Mouse (Mus musculus): ENCODE results near the gene Nrxn3.

The Nrxn3 gene

GRCm38 (mm10) chr12:89553223-89553880, 830.7 kb downstream of the Nrxn3 start:
- no peak for DNase-seq

GRCm38 (mm10) chr12:89554171-89554570, 831.5 kb downstream of the Nrxn3 start:
- DNase-seq: no peak

- no peak for DNase-seq
Observed at GRCm38 (mm10) chr12:89554740-89555430, 832.2 kb downstream of the Nrxn3 start.

GRCm38 (mm10) chr12:89558921-89559320, 836.2 kb downstream of the Nrxn3 start:
- no peak for DNase-seq

- DNase-seq: no peak
Observed at GRCm38 (mm10) chr12:89561989-89562565, 839.4 kb downstream of the Nrxn3 start.

GRCm38 (mm10) chr12:89568723-89569377, 846.2 kb downstream of the Nrxn3 start:
- no peak for DNase-seq

- no peak for DNase-seq
Observed at GRCm38 (mm10) chr12:89592459-89592858, 869.8 kb downstream of the Nrxn3 start.

- DNase-seq: no peak
Observed at GRCm38 (mm10) chr12:89613670-89614069, 891.0 kb downstream of the Nrxn3 start.

GRCm38 (mm10) chr12:89625746-89626145, 903.1 kb downstream of the Nrxn3 start:
- DNase-seq: no peak

- DNase-seq: no peak
Observed at GRCm38 (mm10) chr12:89640046-89640445, 917.4 kb downstream of the Nrxn3 start.

- DNase-seq: no peak
Observed at GRCm38 (mm10) chr12:89641460-89641859, 918.8 kb downstream of the Nrxn3 start.

GRCm38 (mm10) chr12:89653211-89653610, 930.5 kb downstream of the Nrxn3 start:
- no peak for DNase-seq

- no peak for DNase-seq
Observed at GRCm38 (mm10) chr12:89661219-89661618, 938.5 kb downstream of the Nrxn3 start.

GRCm38 (mm10) chr12:89668856-89669255, 946.2 kb downstream of the Nrxn3 start:
- DNase-seq: no peak

GRCm38 (mm10) chr12:89672819-89673218, 950.1 kb downstream of the Nrxn3 start:
- no peak for DNase-seq

GRCm38 (mm10) chr12:89685633-89686032, 963.0 kb downstream of the Nrxn3 start:
- no peak for DNase-seq

GRCm38 (mm10) chr12:89689086-89689485, 966.4 kb downstream of the Nrxn3 start:
- DNase-seq: no peak

GRCm38 (mm10) chr12:89699469-89699868, 976.8 kb downstream of the Nrxn3 start:
- DNase-seq: no peak

- no peak for DNase-seq
Observed at GRCm38 (mm10) chr12:89700937-89701458, 978.3 kb downstream of the Nrxn3 start.

GRCm38 (mm10) chr12:89702931-89703330, 980.3 kb downstream of the Nrxn3 start:
- DNase-seq: no peak

- no peak for DNase-seq
Observed at GRCm38 (mm10) chr12:89707913-89708312, 985.2 kb downstream of the Nrxn3 start.

GRCm38 (mm10) chr12:89710459-89710858, 987.8 kb downstream of the Nrxn3 start:
- DNase-seq: no peak

GRCm38 (mm10) chr12:89711791-89712190, 989.1 kb downstream of the Nrxn3 start:
- no peak for DNase-seq

Measured in kidney, postnatal 14 days (tissue).